Mouse (Mus musculus) G1E (cell line): ENCODE results near the gene Anapc7.

Experiments used
- CTCF ChIP-seq: IDR thresholded peaks from 2 replicates; pipeline ENCODE4 v1.5.1; 2012; ENCODE audit warnings: low read depth, low read length, inconsistent platforms, mixed read lengths
- POLR2AphosphoS5 ChIP-seq: IDR thresholded peaks from 2 replicates; pipeline ENCODE4 v1.6.1; 2012; ENCODE audit warnings: low read depth, low read length, inconsistent platforms; ENCODE audit not compliant: insufficient replicate concordance

DNA sequence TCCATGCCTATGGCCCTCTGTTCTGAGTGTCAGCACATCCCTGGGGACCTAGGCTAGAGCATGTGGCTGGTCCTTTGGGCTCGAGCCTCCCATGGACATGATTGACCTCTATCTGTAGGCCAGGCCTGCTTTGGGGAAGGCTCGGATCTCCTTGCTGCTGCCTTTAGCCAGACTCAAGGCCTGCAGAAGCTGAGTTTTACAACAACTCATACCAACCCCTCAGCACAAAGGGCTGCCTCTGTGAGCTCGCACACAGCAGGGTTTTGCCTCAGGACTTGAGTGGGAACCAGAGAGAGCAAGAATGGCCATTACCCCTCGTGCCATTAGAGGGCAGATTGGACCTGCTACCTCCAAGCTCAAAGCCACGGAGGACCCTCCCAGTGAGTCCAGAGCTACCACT is 27.4 kb downstream of the Anapc7 start:
- TF ChIP-seq CTCF (no peak), POLR2AphosphoS5 (no peak; the same call in 1 of the 2 replicates)
